Mouse (Mus musculus) bone marrow macrophage, adult 2 months (primary cell): ENCODE data around the gene Nop2. TPM values are rescaled to one million over a fixed set of nuclear protein-coding genes. Genes with fewer than 3 reads are reported as not detected.
"Not testable (repeated sequence)": the region's sequence is repeated elsewhere in the genome, so short reads cannot be mapped to it uniquely, and the experiment has no call there.

Experiments
- H3K27ac ChIP-seq: 2 replicates; pipeline ENCODE4 v1.5.1; 2012; ENCODE audit warnings: low read depth, low read length; ENCODE audit not compliant: insufficient read depth
- H3K4me1 ChIP-seq: 2 replicates; pipeline ENCODE4 v1.6.1; 2012; ENCODE audit warnings: low read length; ENCODE audit not compliant: control insufficient read depth, insufficient read depth
- H3K4me3 ChIP-seq: 2 replicates; pipeline ENCODE4 v1.5.1; 2012; ENCODE audit warnings: mild to moderate bottlenecking, low read length, moderate library complexity; ENCODE audit not compliant: insufficient read depth
- CTCF ChIP-seq: IDR thresholded peaks from 2 replicates; pipeline ENCODE4 v1.5.1; 2012; ENCODE audit warnings: low read depth, mild to moderate bottlenecking, low read length, moderate library complexity
- POLR2A ChIP-seq: IDR thresholded peaks from 2 replicates; pipeline ENCODE4 v1.6.1; 2012; ENCODE audit warnings: mild to moderate bottlenecking, low read depth, low read length, borderline replicate concordance
- polyA plus RNA-seq: library from polyadenylated mRNA; stranded (reverse); fragments of >200 nt; gene quantifications from 2 replicates; pipeline ENCODE4 v1.2.4, GENCODE M21; 2012; ENCODE audit not compliant: missing spikeins, insufficient read depth, insufficient read length

Nop2 gene
- polyA plus RNA-seq, 1 experiment, result 11.4 TPM

- H3K4me3 ChIP-seq, result no peak overlapping the region
- TF ChIP-seq POLR2A (no peak), CTCF (no peak)
- peaks cover 3% of the 10 kb centered on the region for H3K4me1 ChIP-seq
- no peak overlapping the region for H3K27ac ChIP-seq
Observed at GRCm38 (mm10) chr6:125159773-125160557, 28.3 kb downstream of the Nop2 start.

- peaks cover 3% of the 10 kb centered on the region for H3K4me1 ChIP-seq
- no peak overlapping the region for H3K27ac ChIP-seq
- TF ChIP-seq CTCF (no peak), POLR2A (no peak)
- no peak overlapping the region for H3K4me3 ChIP-seq
Observed at GRCm38 (mm10) chr6:125160558-125160853, 28.8 kb downstream of the Nop2 start.

- no peak overlapping the region for H3K27ac ChIP-seq
- no peak for TF ChIP-seq POLR2A
- no peak for TF ChIP-seq CTCF
- peaks cover 3% of the 10 kb centered on the region for H3K4me1 ChIP-seq
- H3K4me3 ChIP-seq, result no peak overlapping the region
Observed at GRCm38 (mm10) chr6:125160854-125161760, 29.4 kb downstream of the Nop2 start.

GRCm38 (mm10) chr6:125161971-125162370, 30.3 kb downstream of the Nop2 start:
- not testable (repeated sequence) for H3K4me1 ChIP-seq, H3K27ac ChIP-seq, H3K4me3 ChIP-seq
- TF ChIP-seq CTCF, result 0 out of 2 replicates have a peak, but pooled peaks have one; percentile 4

- H3K27ac ChIP-seq, H3K4me1 ChIP-seq: not testable (repeated sequence)
- H3K4me3 ChIP-seq, result peak overlapping the region; percentile 19
Observed at GRCm38 (mm10) chr6:125162615-125163305, 31.1 kb downstream of the Nop2 start.

GRCm38 (mm10) chr6:125163801-125164657, 32.3 kb downstream of the Nop2 start:
- peak overlapping the region; percentile 92 for H3K4me3 ChIP-seq
- H3K4me1 ChIP-seq, result peaks cover 12% of the 10 kb centered on the region
- no peak for TF ChIP-seq POLR2A
- no peak for TF ChIP-seq CTCF
- H3K27ac ChIP-seq, result peak overlapping the region; percentile 85

GRCm38 (mm10) chr6:125164672-125165327, 33.1 kb downstream of the Nop2 start:
- Histone ChIP-seq H3K27ac (peak overlapping the region; percentile 85), H3K4me1 (peaks cover 12% of the 10 kb centered on the region)
- TF ChIP-seq POLR2A, result no peak
- no peak for TF ChIP-seq CTCF

GRCm38 (mm10) chr6:125165328-125165891, 33.7 kb downstream of the Nop2 start:
- TF ChIP-seq POLR2A (peak; percentile 94; the same call in 1 of the 2 replicates), CTCF (no peak)
- Histone ChIP-seq H3K4me1 (peaks cover 12% of the 10 kb centered on the region), H3K27ac (peak overlapping the region; percentile 85), H3K4me3 (peak overlapping the region; percentile 92)

More at GRCm38 (mm10) chr6:125164672-125165327, 33.1 kb downstream of the Nop2 start:
- peak overlapping the region; percentile 92 for H3K4me3 ChIP-seq
